Mouse (Mus musculus) embryo, embryonic 10 days (tissue): ENCODE data around the gene Oma1.

Experiments
- DNase-seq: peaks from one replicate; pipeline ENCODE4 v3.0.0-alpha.2; 2015; ENCODE audit warnings: low spot score

The Oma1 gene

DNA sequence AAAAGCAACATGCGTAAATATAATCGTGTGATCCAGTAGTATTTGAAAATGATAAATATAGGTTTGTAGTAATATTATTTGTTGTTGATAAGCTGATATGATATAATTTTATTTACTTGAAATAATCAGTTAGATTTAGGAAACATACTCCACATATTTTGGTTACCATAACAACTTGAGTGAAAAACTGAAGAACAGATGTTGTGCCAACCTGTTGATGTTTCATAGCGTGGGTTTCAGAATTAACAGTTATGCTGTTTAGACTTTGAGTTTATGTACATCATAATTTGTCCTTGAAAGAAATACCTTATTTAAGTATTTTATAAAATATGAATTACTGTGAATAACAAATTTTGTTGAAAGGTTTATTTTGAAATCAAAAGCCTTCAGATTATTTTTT, 43.8 kb downstream of the Oma1 start:
- no peak for DNase-seq

GRCm38 (mm10) chr4:103358941-103359448, 45.4 kb downstream of the Oma1 start:
- DNase-seq, result no peak

- DNase-seq, result no peak
Observed at GRCm38 (mm10) chr4:103382171-103382570, 68.6 kb downstream of the Oma1 start.

DNA sequence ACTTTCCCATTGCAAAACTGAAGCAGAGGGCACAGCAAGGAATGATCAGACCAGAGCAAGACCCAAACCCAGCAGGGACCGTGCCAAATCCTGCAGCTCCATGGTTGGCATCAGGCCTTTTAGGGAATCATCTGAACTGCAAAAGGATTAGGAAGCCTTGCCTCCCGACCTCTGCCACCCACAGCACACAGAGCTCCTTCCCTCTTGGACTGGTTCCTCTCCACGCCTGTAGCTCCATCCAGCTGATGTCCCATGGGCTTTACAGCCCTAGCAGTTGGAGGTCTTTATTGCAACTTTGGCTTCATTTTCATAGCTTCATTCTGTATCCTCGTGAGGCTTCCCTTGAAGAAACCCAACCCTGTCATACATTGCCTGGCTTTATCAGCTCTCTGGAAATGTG, 71.4 kb downstream of the Oma1 start:
- DNase-seq, result no peak

DNA sequence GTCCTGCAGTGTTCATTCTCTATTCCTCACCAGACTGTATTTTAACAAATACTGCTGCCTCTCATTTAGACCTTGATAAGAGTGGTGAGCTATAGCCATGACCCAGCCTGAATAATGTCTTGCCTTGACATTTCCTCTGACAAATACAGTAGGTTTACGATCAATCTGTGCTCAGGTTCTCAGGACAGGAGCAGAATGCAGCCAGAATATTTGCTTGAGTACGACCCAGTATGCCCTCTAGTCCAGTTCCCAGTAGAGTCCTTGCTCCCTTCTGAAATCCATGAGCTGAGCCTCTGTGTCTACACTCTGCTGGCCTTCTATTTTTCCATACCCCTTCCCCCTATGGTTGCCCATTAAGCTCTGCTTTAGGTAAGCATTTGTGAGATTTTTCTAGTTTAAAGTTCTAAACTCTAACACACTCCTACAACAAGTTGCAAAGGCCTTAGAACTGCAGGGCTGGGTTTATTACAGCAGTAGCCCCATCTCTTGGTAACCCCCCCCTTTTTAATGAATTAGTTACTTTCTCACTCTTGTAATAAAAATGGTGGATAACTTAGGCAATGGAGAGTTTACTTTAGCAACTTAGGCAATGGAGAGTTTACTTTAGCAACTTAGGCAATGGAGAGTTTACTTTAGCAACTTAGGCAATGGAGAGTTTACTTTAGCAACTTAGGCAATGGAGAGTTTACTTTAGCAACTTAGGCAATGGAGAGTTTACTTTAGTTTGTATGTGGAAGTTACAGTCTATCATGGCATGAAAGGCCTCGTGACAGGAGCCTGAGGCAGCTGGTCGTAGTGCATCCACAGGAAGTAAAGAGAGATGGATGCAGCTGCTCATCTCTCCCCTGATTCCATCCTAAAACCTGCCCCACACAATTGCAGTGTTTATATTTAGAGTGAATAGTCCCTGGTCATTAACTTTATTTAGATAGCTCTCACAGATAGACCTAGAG, 72.5 kb downstream of the Oma1 start:
- no peak for DNase-seq

DNA sequence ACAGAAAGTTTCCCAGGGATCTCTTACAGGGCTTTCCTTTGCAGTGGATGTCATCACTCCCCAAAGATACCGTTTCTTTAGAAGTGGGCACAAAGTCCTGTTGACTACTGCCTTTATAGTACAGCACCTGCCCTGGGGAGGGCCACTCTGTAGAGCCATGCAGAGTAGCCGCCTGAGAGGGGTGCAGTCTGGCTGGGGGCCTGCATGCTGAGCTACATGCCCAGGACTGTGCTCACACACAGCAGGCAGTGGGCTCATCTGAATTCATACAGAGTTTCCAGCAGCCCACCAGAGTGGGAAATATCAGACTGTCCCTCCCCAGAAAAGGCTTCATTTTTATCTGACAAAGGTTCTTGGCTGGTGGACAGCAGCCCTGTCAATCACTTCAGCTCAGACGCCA, 73.7 kb downstream of the Oma1 start:
- no peak for DNase-seq

- no peak for DNase-seq
Observed at GRCm38 (mm10) chr4:103388530-103389178, 75.0 kb downstream of the Oma1 start.

DNA sequence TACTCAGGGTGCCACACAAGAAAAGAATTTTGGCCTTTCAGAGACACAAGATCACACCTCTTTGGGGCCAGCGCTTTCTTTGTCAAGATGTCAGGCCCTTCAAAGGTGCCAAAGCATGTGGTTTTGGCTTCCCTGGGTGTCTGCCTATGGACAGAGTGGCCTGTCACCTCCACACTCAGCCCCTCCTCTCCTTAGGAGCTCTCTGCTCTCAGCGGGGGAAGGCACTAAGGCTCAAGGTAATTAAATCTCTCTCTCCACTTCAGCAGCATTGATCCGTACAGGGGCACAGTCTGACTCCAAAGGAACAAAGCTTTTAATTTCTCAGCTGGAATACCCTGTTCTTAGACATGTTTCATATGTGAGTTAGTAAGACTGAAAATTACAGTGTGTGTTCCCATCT, 76.0 kb downstream of the Oma1 start:
- no peak for DNase-seq

DNA sequence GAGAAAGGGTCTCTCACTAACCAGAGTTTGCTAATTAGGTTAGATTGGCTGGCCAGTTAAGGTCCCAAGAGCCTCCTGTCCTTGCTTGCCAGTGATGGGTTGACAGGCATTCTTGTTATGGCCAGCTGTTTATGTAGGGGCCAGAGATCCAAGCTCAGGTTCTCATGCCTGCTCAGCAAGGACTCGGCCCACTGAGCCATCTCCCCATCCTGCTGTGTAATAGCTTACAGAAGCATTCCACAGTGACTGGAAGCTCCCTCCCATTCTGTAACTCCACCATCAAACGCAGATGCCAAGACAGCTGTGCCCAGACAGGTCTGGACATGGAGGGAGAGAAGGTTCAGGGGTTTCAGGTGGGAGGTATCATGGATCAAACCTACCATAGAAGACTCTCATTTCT, 76.9 kb downstream of the Oma1 start:
- DNase-seq, result no peak

DNA sequence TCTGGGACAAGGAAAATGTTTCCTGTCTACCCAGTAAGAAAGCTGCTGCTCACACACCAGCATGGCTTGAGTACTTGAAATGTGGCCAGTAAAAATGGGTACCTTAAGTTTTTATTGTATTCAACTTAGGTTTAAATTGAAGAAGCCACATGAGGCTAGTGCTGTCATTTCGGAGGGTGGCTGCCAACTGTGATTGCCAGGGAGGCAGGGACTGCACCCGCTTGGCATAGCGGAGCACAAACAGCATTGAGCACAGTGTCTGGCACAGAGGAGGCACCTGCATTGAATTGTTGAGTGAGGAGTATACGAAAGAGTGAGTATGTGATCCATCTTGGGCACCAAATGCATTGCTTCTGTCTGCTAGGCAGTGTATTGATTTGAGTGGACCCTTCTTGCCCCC, 81.5 kb downstream of the Oma1 start:
- no peak for DNase-seq

- no peak for DNase-seq
Observed at GRCm38 (mm10) chr4:103395905-103396304, 82.3 kb downstream of the Oma1 start.

GRCm38 (mm10) chr4:103396876-103397275, 83.3 kb downstream of the Oma1 start:
- DNase-seq, result no peak

DNA sequence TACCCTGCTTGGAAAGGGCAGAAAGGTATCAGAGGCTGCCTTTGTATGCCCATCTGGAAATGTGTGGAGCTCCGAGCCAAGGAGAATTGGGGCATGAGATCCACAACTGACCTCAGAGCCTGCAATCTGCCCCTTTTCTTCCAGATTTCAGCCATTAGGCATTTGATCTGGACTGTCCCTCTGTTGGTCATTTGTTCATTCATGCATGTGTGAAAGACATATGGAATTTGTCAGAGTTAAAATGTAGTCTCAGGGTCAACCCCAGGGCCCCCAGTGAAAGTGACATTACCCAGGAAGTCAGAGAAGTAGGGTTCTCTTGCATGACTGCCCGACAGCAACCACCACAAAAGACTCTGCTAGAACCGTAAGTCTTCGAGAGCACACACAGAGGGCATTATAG, 89.0 kb downstream of the Oma1 start:
- no peak for DNase-seq

- DNase-seq, result no peak
Observed at GRCm38 (mm10) chr4:103405321-103405720, 91.7 kb downstream of the Oma1 start.

DNA sequence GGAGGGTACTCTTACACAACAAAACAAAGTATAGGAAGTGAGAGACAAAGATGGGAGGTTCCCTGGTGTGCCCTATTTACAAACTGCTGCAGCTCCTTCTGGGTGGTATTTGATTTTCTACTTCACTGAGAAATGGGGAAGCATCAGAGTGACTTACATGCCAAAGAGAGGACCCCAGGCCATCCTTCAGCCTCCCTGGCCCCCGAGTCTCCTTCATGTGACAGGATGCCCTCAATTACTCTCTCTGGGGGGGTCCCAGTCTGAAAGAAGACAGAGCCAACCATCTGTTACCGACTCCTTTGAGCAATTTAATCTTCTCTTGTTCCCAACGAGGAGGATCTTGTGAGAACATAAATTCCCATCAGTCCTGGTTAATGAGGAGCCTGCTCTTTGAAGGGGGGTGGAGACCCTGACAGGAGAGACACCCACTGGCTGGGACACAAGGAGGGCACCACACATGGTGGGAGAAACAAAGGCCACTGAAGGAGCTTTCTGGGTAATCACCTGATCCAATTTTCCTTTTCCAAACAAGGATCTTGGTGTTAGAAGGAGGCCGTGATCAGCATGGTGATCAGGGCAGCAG, 96.7 kb downstream of the Oma1 start:
- no peak for DNase-seq
